Mouse (Mus musculus) embryonic facial prominence, embryonic 13.5 days (tissue): ENCODE measurements around the gene Zdhhc14. TPM values are rescaled to one million over a fixed set of nuclear protein-coding genes. Genes with fewer than 3 reads are reported as not detected.

Source experiments
- ATAC-seq: fragments of 200-750 bp; cut with Nextera tagmentation; 2 replicates; pipeline ENCODE4 v1.8.0; 2017; ENCODE audit warnings: low read depth; ENCODE audit not compliant: insufficient number of reproducible peaks, insufficient read depth, low FRiP score, low TSS enrichment
- H3K27ac ChIP-seq: fragments of 300-500 bp; sonication (generic); 2 replicates; pipeline ENCODE4 v1.5.1; 2015; ENCODE audit warnings: moderate library complexity, mild to moderate bottlenecking, inconsistent platforms
- H3K27me3 ChIP-seq: fragments of 300-500 bp; sonication (generic); 2 replicates; pipeline ENCODE4 v1.6.1; 2015; ENCODE audit warnings: mild to moderate bottlenecking, inconsistent platforms
- H3K36me3 ChIP-seq: fragments of 300-500 bp; sonication (generic); 2 replicates; pipeline ENCODE4 v1.6.1; 2015; ENCODE audit warnings: mild to moderate bottlenecking, inconsistent platforms
- H3K4me1 ChIP-seq: fragments of 300-500 bp; sonication (generic); 2 replicates; pipeline ENCODE4 v1.6.1; 2015; ENCODE audit warnings: inconsistent platforms
- H3K4me2 ChIP-seq: fragments of 300-500 bp; sonication (generic); 2 replicates; pipeline ENCODE4 v1.6.1; 2015; ENCODE audit warnings: moderate library complexity, mild to moderate bottlenecking, inconsistent platforms
- H3K4me3 ChIP-seq: fragments of 300-500 bp; sonication (generic); 2 replicates; pipeline ENCODE4 v1.5.1; 2015; ENCODE audit warnings: mild to moderate bottlenecking, inconsistent platforms
- H3K9ac ChIP-seq: fragments of 300-500 bp; sonication (generic); 2 replicates; pipeline ENCODE4 v1.6.1; 2015; ENCODE audit warnings: mild to moderate bottlenecking, inconsistent platforms
- H3K9me3 ChIP-seq: fragments of 300-500 bp; sonication (generic); 2 replicates; pipeline ENCODE4 v1.6.1; 2016; ENCODE audit warnings: inconsistent platforms
- WGBS: fragments of 180-500 bp; shearing (Covaris S2); methylation state at CpG from one replicate; pipeline ENCODE4 v1.1.7; 2015; ENCODE audit warnings: mixed read lengths; 5-methylcytosine and 5-hydroxymethylcytosine counted together
- polyA plus RNA-seq: library from polyadenylated mRNA; unstranded; fragments of >200 nt; fragmentation: Nextera tagmentation; extraction: Ambion mirVana; gene quantifications from 2 replicates; pipeline ENCODE4 v1.2.1, GENCODE M21; 2015

The Zdhhc14 gene
- polyA plus RNA-seq = 3.6 and 3.8 TPM in 2 replicates

DNA sequence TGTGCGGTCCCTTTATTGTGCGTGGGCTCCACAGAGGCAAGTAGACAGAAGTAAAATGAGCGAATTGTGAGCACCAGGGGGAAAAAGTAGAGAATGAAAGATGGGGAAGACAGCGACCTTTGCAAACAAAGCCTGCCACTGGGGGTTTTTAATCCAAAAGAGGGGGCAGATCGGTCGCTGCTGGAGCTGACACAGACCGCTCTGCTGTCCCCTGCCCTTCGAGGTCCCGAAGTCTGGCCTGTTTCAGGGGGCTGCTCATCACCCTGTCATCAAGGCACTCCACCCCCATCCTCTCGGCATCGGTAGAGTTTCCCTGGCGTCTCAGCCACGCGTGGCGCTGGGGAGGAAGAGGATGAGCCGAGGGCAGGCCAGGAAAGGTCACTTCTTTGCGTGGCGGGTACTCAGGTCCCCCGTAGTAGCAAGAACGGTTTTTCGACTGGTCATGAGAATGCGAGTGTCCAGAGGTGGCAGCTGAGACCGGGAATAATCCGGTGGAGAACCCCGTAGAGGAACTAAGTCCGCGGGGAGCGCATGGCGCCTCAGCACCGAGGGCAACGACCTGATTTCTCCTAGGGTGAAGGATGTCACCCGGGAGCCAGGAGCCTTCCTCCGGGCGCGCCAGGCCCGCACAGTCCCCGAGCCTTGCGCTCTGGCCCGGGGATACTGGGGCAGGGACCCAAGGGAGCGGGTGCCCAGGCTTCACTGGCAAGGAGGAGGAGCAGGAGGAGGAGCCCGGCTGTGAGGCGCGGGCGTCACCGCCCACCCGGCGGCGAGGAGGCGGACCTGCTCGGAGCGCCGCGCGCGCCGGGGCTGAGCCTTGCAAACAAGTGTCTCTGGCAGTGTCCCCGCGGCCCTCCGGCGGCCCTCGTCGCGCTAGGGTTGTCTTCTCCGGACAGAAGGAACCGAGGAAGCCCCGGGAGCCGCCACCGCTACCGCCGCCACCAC is at the start of gene Zdhhc14:
Gene Zdhhc14, plus strand, starts transcription at position 757 of the 945 bp plus-strand sequence.
- Histone ChIP-seq H3K4me1 (peaks cover 13% of the 10 kb centered on the region), H3K27me3 (peaks cover 23% of the 10 kb centered on the region), H3K4me2 (peak within 1 kb of the TSS; percentile 99), H3K9me3 (no peaks in the 10 kb centered on the region), H3K36me3 (no peaks in the 10 kb centered on the region), H3K9ac (peak within 1 kb of the TSS; percentile 81), H3K27ac (peak within 1 kb of the TSS; percentile 92), H3K4me3 (peak within 1 kb of the TSS; percentile 66)
- ATAC-seq = peak; percentile 86
- WGBS = under 1% methylated on average over 70 of the region's 70 CpGs

DNA sequence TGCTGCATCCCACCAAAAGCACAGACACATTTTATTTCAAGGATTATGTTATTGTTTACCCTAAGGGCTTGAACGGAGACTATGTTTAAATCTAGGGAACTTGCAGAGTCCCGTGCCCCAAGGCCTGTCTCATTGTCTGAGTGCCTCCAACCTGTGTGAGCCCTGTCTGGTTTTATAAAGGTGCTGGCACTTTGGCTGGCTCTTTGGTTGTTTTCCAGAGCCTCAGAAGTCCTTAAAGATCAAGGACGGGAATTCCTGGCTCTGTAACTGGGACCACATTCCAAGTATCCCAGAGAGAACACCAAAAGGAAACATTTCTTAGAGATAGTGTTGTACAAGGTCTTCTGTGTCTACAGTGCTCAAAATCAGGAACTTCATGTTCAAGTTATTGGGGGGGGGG is 49.1 kb upstream of the Zdhhc14 start:
- Histone ChIP-seq H3K27ac (no peak overlapping the region), H3K4me3 (no peak overlapping the region), H3K9ac (no peak overlapping the region), H3K4me1 (peaks cover 15% of the 10 kb centered on the region), H3K36me3 (no peaks in the 10 kb centered on the region), H3K27me3 (no peaks in the 10 kb centered on the region), H3K9me3 (no peaks in the 10 kb centered on the region), H3K4me2 (no peak overlapping the region)
- ATAC-seq = no peak
- WGBS = 61% methylated on average over 3 of the region's 3 CpGs

DNA sequence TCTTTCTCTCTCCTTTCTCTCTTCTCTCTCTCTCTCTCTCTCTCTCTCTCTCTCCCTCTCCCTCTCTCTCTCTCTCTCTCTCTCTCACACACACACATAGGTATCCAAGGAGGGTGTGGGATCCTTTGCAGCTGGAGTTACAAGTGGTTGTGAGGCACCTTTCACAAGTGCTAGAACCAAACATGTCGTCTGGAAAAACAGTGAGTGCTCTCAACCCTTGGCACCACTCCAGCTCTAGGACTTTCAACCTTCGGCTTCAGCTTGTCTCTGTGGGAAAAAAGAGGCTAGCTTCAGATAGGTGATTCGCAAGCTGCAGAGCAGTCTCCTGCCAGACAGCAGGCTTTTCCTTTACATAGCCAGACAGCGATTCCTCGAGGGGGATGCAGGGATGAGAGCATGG is 48.6 kb upstream of the Zdhhc14 start:
- 58% methylated on average over 5 of the region's 5 CpGs for WGBS
- Histone ChIP-seq H3K36me3 (no peaks in the 10 kb centered on the region), H3K27ac (no peak overlapping the region), H3K4me1 (peaks cover 13% of the 10 kb centered on the region), H3K4me3 (no peak overlapping the region), H3K4me2 (no peak overlapping the region), H3K27me3 (peaks cover 2% of the 10 kb centered on the region; the same call in 1 of the 2 replicates), H3K9me3 (no peaks in the 10 kb centered on the region), H3K9ac (no peak overlapping the region)
- no peak for ATAC-seq

DNA sequence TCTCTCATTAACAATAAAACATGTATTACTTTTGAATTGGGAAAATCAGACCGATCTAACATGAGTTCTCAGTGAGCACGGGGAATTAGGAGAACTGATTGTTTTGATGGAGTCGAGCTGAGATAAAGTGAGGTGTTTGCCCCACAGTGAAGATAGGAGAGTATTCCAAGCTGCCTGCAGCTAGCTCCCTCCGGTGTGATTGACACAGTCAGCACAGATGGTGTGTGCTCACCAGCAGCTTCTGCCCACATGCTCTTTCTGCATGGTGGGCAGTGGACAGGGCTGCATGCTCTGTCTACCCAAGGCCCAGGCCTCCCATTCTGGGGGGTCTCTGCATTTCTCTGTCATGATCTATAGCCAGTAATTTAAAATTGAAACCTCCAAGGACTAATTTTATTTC is 38.7 kb upstream of the Zdhhc14 start:
- Histone ChIP-seq H3K27ac (no peak overlapping the region), H3K4me2 (no peak overlapping the region), H3K4me1 (no peaks in the 10 kb centered on the region), H3K27me3 (peaks cover 2% of the 10 kb centered on the region; the same call in 1 of the 2 replicates), H3K9ac (no peak overlapping the region), H3K9me3 (no peaks in the 10 kb centered on the region), H3K4me3 (no peak overlapping the region), H3K36me3 (no peaks in the 10 kb centered on the region)
- WGBS = 86% methylated on average over 4 of the region's 4 CpGs
- ATAC-seq = no peak

DNA sequence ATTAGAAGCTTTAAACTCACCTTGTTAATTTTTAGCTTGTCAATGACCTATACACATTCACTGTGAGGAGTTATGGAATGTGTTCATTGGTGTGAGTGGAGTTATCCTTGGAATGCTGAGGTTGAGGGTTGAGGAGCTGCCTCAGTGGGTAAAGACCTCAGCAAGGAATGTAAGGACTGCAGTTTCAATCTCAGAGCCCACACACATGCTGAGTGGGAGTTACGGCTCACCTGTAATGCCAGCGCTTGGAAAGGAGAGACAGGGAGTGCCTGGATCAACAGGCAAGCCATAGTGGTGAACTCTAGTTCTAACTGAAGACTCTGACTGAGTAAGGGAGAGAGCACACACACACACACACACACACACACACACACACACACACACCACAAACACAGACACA is 28.4 kb upstream of the Zdhhc14 start:
- WGBS = 81% methylated on average over 2 of the region's 2 CpGs
- H3K9me3 ChIP-seq = no peaks in the 10 kb centered on the region
- H3K27me3 ChIP-seq = no peaks in the 10 kb centered on the region
- no peaks in the 10 kb centered on the region for H3K36me3 ChIP-seq
- no peak overlapping the region for H3K4me3 ChIP-seq
- no peak overlapping the region for H3K4me2 ChIP-seq
- ATAC-seq = no peak
- no peak overlapping the region for H3K27ac ChIP-seq
- H3K4me1 ChIP-seq = no peaks in the 10 kb centered on the region
- H3K9ac ChIP-seq = no peak overlapping the region

DNA sequence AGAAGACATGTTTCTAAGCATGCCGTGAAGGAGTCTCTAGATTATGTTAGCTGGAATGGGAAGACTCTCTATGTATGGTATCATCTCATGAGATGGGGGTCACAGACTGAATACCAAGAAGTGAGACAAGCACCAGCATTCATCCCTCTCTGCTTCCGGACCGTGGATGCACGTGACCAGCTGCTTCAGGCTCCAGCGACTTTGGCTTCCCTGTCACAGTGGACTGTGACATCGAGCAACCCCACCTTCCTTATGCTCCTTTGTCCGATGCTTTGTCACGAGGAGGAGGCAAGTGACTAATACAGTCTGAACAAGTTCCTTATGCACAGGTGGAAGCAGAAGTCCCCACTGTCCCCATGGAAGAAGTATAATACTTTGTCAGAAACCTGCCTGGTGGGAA is 25.6 kb upstream of the Zdhhc14 start:
- no peak overlapping the region for H3K27ac ChIP-seq
- no peaks in the 10 kb centered on the region for H3K4me1 ChIP-seq
- H3K27me3 ChIP-seq = no peaks in the 10 kb centered on the region
- H3K9ac ChIP-seq = no peak overlapping the region
- H3K36me3 ChIP-seq = no peaks in the 10 kb centered on the region
- no peaks in the 10 kb centered on the region for H3K9me3 ChIP-seq
- ATAC-seq = no peak
- H3K4me2 ChIP-seq = no peak overlapping the region
- no peak overlapping the region for H3K4me3 ChIP-seq
- WGBS = 86% methylated on average over 8 of the region's 8 CpGs

DNA sequence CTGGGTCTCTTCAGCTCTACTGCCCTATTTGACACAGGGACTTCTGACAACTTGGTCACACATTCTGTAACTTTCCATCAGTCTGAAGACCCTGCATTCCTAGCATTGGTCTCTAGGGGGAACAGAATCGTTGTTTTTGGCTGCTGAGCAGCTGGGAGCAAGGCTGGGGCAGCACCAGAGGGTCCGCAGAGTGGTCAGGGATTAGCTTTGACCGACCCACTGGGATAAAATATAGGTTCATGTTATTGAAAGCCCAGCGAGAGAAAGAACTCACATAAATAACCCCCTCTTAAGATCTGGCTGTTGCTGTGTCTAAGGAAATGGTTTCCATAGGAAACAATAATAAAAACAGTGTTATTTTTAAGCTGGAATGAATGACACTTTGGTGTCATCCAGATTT is 25.2 kb upstream of the Zdhhc14 start:
- Histone ChIP-seq H3K4me2 (no peak overlapping the region), H3K4me3 (no peak overlapping the region), H3K36me3 (no peaks in the 10 kb centered on the region), H3K4me1 (no peaks in the 10 kb centered on the region), H3K27ac (no peak overlapping the region), H3K27me3 (no peaks in the 10 kb centered on the region), H3K9ac (no peak overlapping the region), H3K9me3 (no peaks in the 10 kb centered on the region)
- 47% methylated on average over 4 of the region's 4 CpGs for WGBS
- ATAC-seq = no peak

DNA sequence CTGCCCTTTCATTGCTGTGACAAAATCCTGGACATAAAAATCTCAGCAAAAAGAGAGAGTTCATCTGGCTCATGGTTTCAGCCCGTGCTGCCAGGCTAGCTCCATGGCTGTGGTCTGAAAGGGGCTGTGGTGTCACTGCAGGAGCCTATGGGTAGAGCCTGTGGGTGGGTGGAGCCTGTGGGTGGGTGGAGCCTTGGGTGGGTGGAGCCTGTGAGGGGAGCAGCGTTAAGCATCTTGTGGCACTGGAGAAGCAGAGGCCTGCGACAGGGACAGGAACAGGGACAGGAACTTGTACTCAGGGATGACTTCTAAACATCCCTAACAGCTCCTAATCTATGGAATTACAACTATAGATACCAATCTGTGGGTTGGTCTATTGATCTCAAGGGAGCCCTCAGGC is 20.1 kb upstream of the Zdhhc14 start:
- Histone ChIP-seq H3K4me3 (no peak overlapping the region), H3K4me1 (no peaks in the 10 kb centered on the region), H3K36me3 (no peaks in the 10 kb centered on the region), H3K27me3 (no peaks in the 10 kb centered on the region), H3K27ac (no peak overlapping the region), H3K9ac (no peak overlapping the region), H3K9me3 (no peaks in the 10 kb centered on the region), H3K4me2 (no peak overlapping the region)
- 38% methylated on average over 3 of the region's 3 CpGs for WGBS
- ATAC-seq = no peak

DNA sequence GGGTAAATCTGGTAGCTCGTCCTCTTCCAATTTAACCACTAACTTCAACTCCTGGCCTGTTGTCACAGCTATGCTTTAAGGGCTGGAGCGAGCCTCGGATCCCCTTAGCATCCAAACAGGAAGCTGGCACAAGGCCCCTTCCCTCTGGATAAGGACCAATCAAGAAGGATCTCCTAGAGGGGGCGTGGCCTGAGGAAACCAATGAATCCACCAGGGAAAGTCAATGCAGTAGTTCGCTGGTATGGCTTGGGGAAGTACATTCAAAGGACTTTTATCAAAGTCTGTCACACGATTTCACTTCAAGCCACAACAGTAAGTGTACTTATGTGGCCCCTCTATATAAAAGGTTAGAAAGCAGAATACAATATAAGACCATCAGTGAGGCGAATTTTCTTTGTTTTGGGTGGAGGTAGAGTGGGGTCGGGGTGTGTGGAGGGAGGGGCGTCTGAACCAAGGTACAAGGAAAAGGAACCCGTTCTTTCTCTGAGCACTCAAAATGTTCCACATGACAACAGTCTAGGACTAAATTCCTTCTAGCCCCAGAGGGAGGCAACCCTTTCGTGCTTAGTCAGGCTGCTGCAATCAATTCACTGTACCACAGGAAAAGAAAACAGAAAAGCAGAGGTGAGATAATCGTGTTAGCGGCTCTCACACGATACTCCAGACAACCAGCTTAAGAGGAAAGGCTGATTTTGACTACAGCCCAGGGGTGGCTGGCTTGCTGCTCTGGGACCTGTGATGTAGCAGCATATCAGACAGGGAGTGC is 16.2 kb upstream of the Zdhhc14 start:
- Histone ChIP-seq H3K9ac (no peak overlapping the region), H3K36me3 (no peaks in the 10 kb centered on the region), H3K9me3 (no peaks in the 10 kb centered on the region), H3K27me3 (no peaks in the 10 kb centered on the region), H3K4me1 (no peaks in the 10 kb centered on the region), H3K4me2 (no peak overlapping the region), H3K27ac (no peak overlapping the region), H3K4me3 (no peak overlapping the region)
- WGBS = 58% methylated on average over 14 of the region's 14 CpGs
- ATAC-seq = no peak

DNA sequence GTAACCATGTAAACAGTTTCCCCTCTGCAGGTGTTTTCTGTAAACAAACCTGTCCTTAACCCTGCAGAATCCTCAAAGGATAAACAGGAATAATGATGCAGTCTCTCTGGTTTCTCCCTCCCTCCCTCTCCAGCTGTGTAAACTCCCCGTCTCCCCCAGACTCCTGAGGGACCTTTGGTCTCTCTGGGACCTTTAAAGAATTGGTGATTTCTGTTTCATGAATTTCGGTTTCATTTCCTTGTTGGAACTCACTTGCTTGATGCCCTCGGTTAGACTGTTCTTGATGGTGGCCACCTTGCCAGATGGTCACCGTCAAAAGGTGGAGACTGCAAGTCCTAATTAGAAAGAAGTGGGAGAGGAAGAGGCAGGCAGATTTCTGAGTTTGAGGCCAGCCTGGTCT is 8.9 kb upstream of the Zdhhc14 start:
- Histone ChIP-seq H3K9me3 (no peaks in the 10 kb centered on the region), H3K27ac (no peak overlapping the region), H3K4me3 (no peak overlapping the region), H3K4me1 (no peaks in the 10 kb centered on the region), H3K4me2 (no peak overlapping the region), H3K36me3 (no peaks in the 10 kb centered on the region), H3K27me3 (no peaks in the 10 kb centered on the region), H3K9ac (no peak overlapping the region)
- WGBS = 66% methylated on average over 4 of the region's 4 CpGs
- no peak for ATAC-seq

DNA sequence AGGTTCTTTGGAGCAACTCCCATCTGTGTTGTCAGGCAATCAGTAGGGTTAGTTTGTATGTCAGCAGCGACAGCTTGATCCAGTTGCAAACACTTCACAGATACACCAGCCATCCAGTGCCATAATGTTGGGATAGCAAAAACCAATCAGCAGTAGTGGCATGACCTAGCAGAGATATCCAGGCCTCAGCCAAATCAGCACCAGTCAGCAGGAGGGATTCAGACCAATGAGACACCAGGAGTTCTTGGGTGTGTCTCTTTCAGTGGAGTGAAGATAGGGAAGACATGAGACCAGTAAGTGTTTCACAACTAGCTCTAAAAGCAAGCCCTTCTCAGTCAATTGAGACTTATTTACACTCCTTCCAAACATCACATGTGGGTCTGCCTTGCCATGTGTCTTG is 7.7 kb upstream of the Zdhhc14 start:
- H3K27me3 ChIP-seq = 0 out of 2 replicates have a peak, but pooled peaks cover 5% of the 10 kb centered on the region
- WGBS = 93% methylated on average over 1 of the region's 1 CpGs
- H3K36me3 ChIP-seq = no peaks in the 10 kb centered on the region
- H3K4me2 ChIP-seq = no peak overlapping the region
- H3K27ac ChIP-seq = no peak overlapping the region
- H3K4me3 ChIP-seq = no peak overlapping the region
- no peak for ATAC-seq
- no peak overlapping the region for H3K9ac ChIP-seq
- H3K9me3 ChIP-seq = no peaks in the 10 kb centered on the region
- no peaks in the 10 kb centered on the region for H3K4me1 ChIP-seq
